Mouse (Mus musculus): Measurements from ENCODE around the gene Caskin2. TPM values are rescaled to one million over a fixed set of nuclear protein-coding genes. Genes with fewer than 3 reads are reported as not detected.

The Caskin2 gene
- total and polyA plus RNA-seq, 3 experiments: 6.5 to 10.9 TPM; not detected in 1

DNA sequence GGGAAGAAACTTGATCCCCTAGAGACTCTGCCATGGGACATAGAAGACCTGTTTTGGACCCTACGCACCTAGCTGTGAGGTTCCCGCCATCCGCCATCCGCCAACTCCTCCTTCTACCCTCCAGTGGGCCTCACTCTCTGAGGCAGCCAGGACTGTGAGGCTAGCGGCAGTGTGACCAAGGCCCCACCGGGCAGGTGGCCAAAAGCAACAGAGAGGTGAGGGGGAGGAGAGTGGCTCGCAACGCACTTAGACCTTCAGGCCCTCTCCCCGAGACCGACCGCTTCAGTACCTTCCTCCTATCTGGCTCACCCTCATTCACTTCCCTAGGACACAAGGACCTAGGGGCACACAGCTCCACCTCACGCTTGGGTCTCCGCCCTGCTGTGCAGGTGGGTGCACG lies 3.1 kb downstream of the Caskin2 start:
- no peak for DNase-seq (ENCODE audit: low read depth, low spot score)
- H3K4me1 ChIP-seq (ENCODE audit: control insufficient read depth in 1 of 2, insufficient read depth in 2 of 2, low read length in 2 of 2): peaks cover 2 to 17% of the 10 kb centered on the region in 2 experiments; a peak in 3 of 4 replicates
- H3K9ac ChIP-seq (ENCODE audit: control insufficient read depth, low read depth, low read length, poor library complexity, severe bottlenecking): no peak overlapping the region
- H3K36me3 ChIP-seq (ENCODE audit: control insufficient read depth in 1 of 2, insufficient read depth in 2 of 2, low read length in 2 of 2): peaks cover 0 to 7% of the 10 kb centered on the region in 2 experiments; a peak in 2 of 4 replicates
- no peaks in the 10 kb centered on the region for H3K9me3 ChIP-seq (replicated peaks; ENCODE audit: insufficient read depth, low read length)
- no peak overlapping the region for H3K27ac ChIP-seq (ENCODE audit: control insufficient read depth, low read depth, low read length)
- H3K27me3 ChIP-seq (ENCODE audit: control insufficient read depth in 1 of 2, insufficient read depth in 2 of 2, low read length in 2 of 2): no peaks in the 10 kb centered on the region
- peaks cover 15% of the 10 kb centered on the region for H3K79me2 ChIP-seq (ENCODE audit: control insufficient read depth, insufficient read depth, low read length, poor library complexity)
- H3K4me3 ChIP-seq (ENCODE audit: control insufficient read depth in 1 of 2, insufficient read depth in 1 of 2, low read depth in 2 of 2, low read length in 2 of 2): no peak overlapping the region
- no peak for TF ChIP-seq HCFC1 (IDR thresholded peaks at IDR 0.05; ENCODE audit: low read depth, low read length)
- no peak for TF ChIP-seq NRF1 (IDR thresholded peaks at IDR 0.05; ENCODE audit: insufficient read depth, low read depth, low read length, poor library complexity, severe bottlenecking)
- TF ChIP-seq POLR2AphosphoS5 (IDR thresholded peaks at IDR 0.05; ENCODE audit: borderline replicate concordance, low read depth, low read length): no peak
- TF ChIP-seq MYB (IDR thresholded peaks at IDR 0.05; ENCODE audit: low read depth, low read length): no peak
- no peak for TF ChIP-seq JUND (IDR thresholded peaks at IDR 0.05; ENCODE audit: low read depth, low read length)
- no peak for TF ChIP-seq MEF2A (IDR thresholded peaks at IDR 0.05; ENCODE audit: extremely low read depth, insufficient replicate concordance, low read depth, low read length, poor library complexity, severe bottlenecking)
- no peak for TF ChIP-seq KAT2A (conservative IDR thresholded peaks at IDR 0.05; ENCODE audit: low read depth, low read length)
- no peak for TF ChIP-seq MAFK (IDR thresholded peaks at IDR 0.05; ENCODE audit: borderline replicate concordance, low read depth, low read length)
- TF ChIP-seq RCOR1 (IDR thresholded peaks at IDR 0.05; ENCODE audit: low read depth, low read length): no peak
- no peak for TF ChIP-seq TAL1 (IDR thresholded peaks at IDR 0.05; ENCODE audit: low read length)
- no peak for TF ChIP-seq ETS1 (IDR thresholded peaks at IDR 0.05; ENCODE audit: low read depth, low read length)
- no peak for TF ChIP-seq MAX (IDR thresholded peaks at IDR 0.05; ENCODE audit: low read length)
- no peak for TF ChIP-seq UBTF (IDR thresholded peaks at IDR 0.05; ENCODE audit: borderline replicate concordance, insufficient read depth, low read depth, low read length)

- DNase-seq (ENCODE audit: low read depth, low spot score): no peak
- peaks cover 0 to 15% of the 10 kb centered on the region in 2 experiments; a peak in 3 of 4 replicates for H3K4me1 ChIP-seq (ENCODE audit: control insufficient read depth in 1 of 2, insufficient read depth in 2 of 2, low read length in 2 of 2)
- no peaks in the 10 kb centered on the region for H3K9me3 ChIP-seq (replicated peaks; ENCODE audit: insufficient read depth, low read length)
- H3K9ac ChIP-seq (ENCODE audit: control insufficient read depth, low read depth, low read length, poor library complexity, severe bottlenecking): peak overlapping the region; percentile 18; the same call in 1 of the 2 replicates
- TF ChIP-seq RAD21 (IDR thresholded peaks at IDR 0.05; ENCODE audit: low read depth, low read length) (no peak), EP300 (IDR thresholded peaks at IDR 0.05; ENCODE audit: low read depth in 1 of 2, low read length in 2 of 2) (no peak), MYB (IDR thresholded peaks at IDR 0.05; ENCODE audit: low read depth, low read length) (no peak), TBP (IDR thresholded peaks at IDR 0.05; ENCODE audit: low read depth, low read length) (no peak), E2F4 (IDR thresholded peaks at IDR 0.05; ENCODE audit: borderline replicate concordance, low read depth, low read length) (no peak), MAX (IDR thresholded peaks at IDR 0.05; ENCODE audit: low read length) (no peak), ZNF384 (IDR thresholded peaks at IDR 0.05; ENCODE audit: low read depth, low read length) (no peak), GATA1 (IDR thresholded peaks at IDR 0.05; ENCODE audit: low read depth, low read length) (no peak), CTCF (IDR thresholded peaks at IDR 0.05 in 2 of 3, conservative IDR thresholded peaks at IDR 0.05 in 1 of 3; ENCODE audit: control insufficient read depth in 1 of 3, insufficient read depth in 1 of 3, low read depth in 2 of 3, low read length in 3 of 3, poor library complexity in 1 of 3, severe bottlenecking in 1 of 3) (no peak), USF1 (IDR thresholded peaks at IDR 0.05; ENCODE audit: low read depth, low read length) (no peak), CHD2 (IDR thresholded peaks at IDR 0.05; ENCODE audit: low read length) (no peak), UBTF (IDR thresholded peaks at IDR 0.05; ENCODE audit: borderline replicate concordance, insufficient read depth, low read depth, low read length) (no peak), MXI1 (IDR thresholded peaks at IDR 0.05; ENCODE audit: low read depth, low read length) (no peak), NRF1 (IDR thresholded peaks at IDR 0.05; ENCODE audit: insufficient read depth, low read depth, low read length, poor library complexity, severe bottlenecking) (no peak)
- H3K27me3 ChIP-seq (ENCODE audit: control insufficient read depth in 1 of 2, insufficient read depth in 2 of 2, low read length in 2 of 2): no peaks in the 10 kb centered on the region
- H3K4me3 ChIP-seq (ENCODE audit: control insufficient read depth in 1 of 2, insufficient read depth in 1 of 2, low read depth in 2 of 2, low read length in 2 of 2): no peak overlapping the region
- H3K27ac ChIP-seq (ENCODE audit: control insufficient read depth, low read depth, low read length): no peak overlapping the region
- H3K79me2 ChIP-seq (ENCODE audit: control insufficient read depth, insufficient read depth, low read length, poor library complexity): peaks cover 7% of the 10 kb centered on the region
- peaks cover 0 to 6% of the 10 kb centered on the region in 2 experiments; a peak in 2 of 4 replicates for H3K36me3 ChIP-seq (ENCODE audit: control insufficient read depth in 1 of 2, insufficient read depth in 2 of 2, low read length in 2 of 2)
Observed at GRCm38 (mm10) chr11:115809311-115809781, 4.1 kb downstream of the Caskin2 start.

Data from MEL (cell line).